Mouse (Mus musculus) heart, postnatal 4 days (tissue): ENCODE results near the gene Tprkb. TPM values are rescaled to one million over a fixed set of nuclear protein-coding genes. Genes with fewer than 3 reads are reported as not detected.
"Not testable (repeated sequence)": the region's sequence is repeated elsewhere in the genome, so short reads cannot be mapped to it uniquely, and the experiment has no call there.

ENCODE experiments used
- DNase-seq: peaks from one replicate; pipeline ENCODE4 v3.0.0; 2021
- total RNA-seq, 2 experiments: library from RNA; stranded (reverse); gene quantifications; 2 replicates each; pipeline ENCODE4 v1.2.3; 2021

Tprkb gene
- total RNA-seq, 2 experiments from 2014 or later, result 11.6 to 13.1 TPM

DNA sequence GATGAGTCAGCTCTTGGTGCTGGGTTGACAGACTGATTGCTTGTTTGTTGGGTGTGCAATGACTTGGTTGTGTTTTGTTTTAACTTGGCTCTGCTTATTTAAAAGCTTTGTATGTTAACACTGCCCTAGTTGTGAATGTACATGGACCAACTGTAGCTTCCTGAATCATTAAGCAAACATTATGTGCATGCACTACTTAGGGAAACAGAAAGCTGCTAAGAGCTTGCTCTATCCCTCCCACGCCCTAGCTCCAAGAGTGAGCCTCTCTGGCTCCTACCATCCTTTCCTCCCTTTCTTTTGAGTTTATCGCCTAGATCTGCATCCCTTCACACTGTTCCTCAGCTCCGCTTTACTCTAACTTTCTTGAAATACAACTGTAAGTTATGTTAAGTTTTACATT is 61.7 kb downstream of the Tprkb start:
- no peak for DNase-seq

DNA sequence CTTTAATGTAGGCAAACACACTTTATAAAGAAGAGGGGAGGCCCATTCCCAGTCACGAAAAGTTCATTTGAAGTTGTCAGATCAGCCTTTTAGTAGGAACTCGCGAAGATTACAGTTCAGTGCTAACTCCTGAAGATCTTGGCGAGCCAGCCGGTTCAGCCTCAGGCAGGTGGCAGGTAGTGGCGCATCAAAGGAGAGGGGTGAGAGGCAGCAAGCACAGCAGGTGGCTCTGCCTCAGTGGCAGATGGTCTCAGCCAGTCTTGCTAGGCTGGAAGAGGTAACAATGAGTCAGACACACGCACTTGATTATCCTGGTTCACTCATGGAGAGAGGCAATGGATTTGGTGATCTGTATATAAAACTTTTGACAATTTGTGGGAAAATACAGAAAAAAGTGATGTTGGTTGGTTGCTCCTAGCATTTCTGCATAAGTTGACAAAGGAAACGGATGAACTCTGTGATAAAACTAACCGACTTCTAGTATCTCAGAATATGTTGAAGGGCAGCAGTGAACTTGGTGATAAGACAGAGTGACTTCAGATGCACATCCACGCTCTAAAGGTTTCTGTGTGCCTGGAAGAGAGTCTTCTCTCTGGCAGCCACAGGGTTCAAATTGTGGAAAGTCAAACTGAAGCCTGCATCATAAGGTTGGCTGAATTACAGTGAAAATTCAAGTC is 63.4 kb downstream of the Tprkb start:
- DNase-seq, result no peak

DNA sequence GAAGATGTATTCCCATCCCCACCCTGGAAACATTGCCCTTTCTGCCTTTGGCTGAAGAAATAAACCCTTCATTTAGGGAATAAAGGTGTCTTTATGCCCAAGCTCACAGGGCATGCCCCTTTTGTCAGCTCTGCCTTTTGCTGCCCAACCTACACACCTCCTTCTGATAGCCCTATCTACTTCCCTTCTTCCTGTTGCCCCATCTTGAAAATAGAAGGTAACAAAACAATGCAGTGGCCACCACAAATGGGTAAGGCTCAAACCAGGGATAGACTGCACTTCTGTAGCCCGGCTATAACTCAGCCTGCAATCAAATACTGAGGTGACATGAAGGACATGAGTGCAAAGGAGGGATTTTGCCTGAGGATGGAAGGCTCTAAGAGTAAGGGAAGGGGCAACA is 64.1 kb downstream of the Tprkb start:
- DNase-seq, result no peak

DNA sequence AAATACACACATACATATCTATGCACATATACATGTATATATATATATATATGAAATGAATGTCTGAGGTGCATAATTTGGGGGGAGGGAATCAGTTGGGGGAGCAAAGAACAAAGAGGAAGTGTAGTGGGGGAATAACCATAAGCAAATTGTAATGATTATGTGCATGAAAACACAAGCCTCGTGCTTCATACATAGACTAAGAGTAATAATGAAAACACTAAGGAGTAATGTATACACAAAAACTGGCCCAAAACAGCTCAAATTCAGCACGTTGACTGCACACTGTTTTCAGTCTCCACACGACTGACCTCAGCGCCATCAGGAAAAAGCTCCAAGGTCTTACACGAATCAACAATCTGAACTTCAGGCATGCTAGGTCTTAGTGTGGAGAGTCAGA is 64.6 kb downstream of the Tprkb start:
- DNase-seq, result no peak

DNA sequence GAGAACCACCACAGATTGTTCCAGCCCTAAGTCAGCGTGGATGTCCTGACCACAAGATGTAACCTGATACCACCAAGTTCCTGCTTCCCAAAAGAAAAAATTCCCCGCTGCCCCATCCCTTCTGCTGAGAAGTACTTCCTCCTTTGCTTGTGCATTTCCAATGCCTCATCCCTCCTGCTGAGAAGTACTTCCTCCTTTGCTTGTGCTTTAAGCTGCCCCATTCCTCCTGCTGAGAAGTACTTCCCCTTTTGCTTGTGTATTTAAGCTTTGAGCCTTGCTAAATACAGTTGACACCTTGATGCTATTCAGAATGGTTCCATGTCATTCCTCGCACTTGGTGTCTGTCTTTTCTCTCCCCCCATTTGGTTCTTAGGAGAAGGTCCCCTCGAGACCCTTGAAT is 67.1 kb downstream of the Tprkb start:
- not testable (repeated sequence) for DNase-seq

Other genes starting within 250 kb of the Tprkb start
- not detected for gene Nat8f7, start 198.7 kb upstream of the Tprkb start, total RNA-seq
- not detected for gene Nat8f3, start 146.1 kb upstream of the Tprkb start, total RNA-seq
- not detected for gene Nat8f6, start 90.9 kb upstream of the Tprkb start, total RNA-seq
- gene Nat8f5, start 90.9 kb upstream of the Tprkb start, total RNA-seq, result not detected
- not detected for gene Nat8, start 79.8 kb upstream of the Tprkb start, total RNA-seq
- not detected for gene Nat8f2, start 42.7 kb upstream of the Tprkb start, total RNA-seq
- 1 to 10 TPM; 1.3 to 1.8 TPM for gene Nat8f4, start 7.0 kb upstream of the Tprkb start, total RNA-seq
- gene Nat8f1, start 3.8 kb downstream of the Tprkb start, total RNA-seq, result 1 to 10 TPM; 2.1 to 2.4 TPM
- gene Dusp11, start 49.8 kb downstream of the Tprkb start, total RNA-seq, result 10 to 100 TPM; 60.0 to 69.6 TPM
- not detected for gene Figla, start 104.3 kb downstream of the Tprkb start, total RNA-seq
- 1 to 10 TPM; 2.3 to 3.3 TPM for gene Add2, start 116.8 kb downstream of the Tprkb start, total RNA-seq